Mouse (Mus musculus): Measurements from ENCODE around the gene Pdgfd.

Pdgfd gene

DNA sequence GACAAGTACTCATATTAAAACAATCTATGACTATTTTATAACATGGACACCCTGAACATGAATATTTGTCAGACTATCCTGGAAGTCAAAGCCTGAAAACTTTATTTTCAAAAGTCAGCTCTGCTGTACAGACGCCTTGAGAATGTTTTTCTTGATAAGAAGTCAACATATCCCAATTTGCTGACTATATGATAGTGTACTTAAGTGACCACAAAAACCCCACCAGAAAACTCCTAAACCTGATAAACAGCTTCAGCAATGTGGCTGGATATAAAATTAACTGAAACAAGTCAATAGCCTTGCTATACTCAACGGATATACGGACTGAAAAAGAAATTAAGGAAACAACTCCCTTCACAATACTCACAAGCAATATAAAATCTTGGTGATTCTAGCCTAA lies 137.5 kb downstream of the Pdgfd start:
- DNase-seq (ENCODE audit: low read depth, low spot score): no peak

DNA sequence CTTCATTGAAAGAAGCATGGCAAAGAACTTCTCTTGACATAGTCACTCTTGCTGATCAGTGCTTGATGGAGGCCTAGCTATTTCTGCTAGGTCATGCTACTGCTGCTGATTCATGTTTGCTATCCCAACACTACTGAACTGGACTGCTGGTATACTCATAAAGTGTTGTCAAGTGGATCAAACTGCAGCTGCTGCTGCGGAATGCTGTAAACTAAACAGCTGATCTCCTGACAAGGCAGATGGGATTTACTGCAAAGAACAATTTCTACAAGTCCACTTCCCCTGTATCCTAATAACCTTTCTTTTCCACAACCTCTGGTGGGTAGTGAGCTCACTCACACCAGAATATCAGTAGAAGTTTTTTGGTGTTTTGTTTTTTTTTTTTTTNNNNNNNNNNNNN lies 148.7 kb downstream of the Pdgfd start:
- no peak for DNase-seq (ENCODE audit: low read depth, low spot score)

DNA sequence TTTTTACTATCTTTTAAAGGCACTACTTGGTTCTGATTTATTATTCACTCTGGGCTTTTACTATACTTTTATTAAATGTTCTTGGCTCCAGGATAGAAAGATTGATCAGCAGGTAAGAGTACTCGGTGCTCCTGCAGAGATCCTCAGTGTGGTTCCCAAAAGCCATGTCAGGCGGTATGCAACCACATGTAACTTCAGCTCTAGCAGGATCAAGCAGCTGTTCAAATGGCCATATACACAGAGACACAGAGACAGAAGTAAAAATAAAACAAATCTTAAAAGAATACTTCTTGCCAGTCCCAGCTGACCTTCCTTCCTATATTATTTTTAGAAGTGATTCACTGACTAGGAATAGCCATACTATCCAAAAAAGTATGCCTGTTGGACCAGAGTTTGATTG lies 157.0 kb downstream of the Pdgfd start:
- DNase-seq (ENCODE audit: low read depth, low spot score): no peak

DNA sequence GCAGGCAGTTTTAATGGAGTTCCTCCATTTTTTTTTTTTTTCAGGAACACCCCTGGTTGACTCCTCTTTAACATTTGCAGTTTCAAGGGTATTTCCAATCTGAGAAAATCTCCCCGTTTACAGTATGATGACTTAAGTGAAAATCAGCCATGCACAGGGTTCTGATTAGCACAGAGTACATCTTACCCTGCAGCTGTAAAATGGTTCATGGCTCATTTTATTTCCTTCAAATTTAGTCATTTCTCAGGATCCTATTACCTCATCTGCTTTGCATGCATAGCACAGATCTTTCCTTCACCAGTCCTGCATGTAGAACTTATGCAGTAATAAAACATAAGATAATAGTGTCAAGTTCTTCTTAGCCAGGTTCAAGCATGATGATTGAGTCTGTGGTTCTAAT lies 165.1 kb downstream of the Pdgfd start:
- no peak for DNase-seq (ENCODE audit: low read depth, low spot score)

DNA sequence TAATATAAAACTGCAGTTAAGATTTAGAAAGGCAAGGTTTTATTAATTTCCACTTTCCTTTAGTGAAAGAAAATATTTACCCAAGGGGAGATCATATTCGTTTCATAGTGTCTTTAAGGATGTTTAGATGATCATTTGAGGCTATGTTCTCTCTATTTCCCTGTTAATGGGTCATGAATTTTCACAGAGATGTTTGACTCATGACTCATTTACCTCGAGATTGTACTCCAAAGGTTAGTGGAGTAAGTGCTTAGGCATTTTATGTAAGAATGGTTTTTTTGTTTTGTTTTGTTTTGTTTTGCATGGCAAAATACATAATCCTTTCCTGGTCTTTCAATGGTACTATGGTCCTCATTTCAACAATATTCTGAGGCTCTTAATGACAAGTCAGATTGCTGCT lies 167.9 kb downstream of the Pdgfd start:
- DNase-seq (ENCODE audit: low read depth, low spot score): no peak

DNA sequence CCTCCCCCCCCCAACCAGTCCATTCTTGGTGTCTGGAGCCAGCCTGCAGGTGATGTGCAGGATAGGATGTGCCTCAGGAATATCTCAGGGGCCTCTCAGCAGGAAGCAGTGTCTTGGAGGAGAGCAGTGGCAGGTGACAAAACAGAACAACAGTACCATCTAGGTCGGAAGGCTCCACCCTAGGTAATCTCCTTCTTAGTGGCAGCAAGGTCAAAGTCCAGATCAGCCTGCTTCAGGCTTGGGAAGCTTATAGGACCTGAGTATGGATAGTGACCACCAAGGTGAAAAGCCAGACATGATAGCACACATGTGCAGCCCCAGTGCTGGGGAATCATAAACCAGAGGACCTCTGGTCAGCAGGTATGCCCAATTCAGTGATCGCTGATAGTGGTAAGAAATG lies 169.5 kb downstream of the Pdgfd start:
- DNase-seq (ENCODE audit: low read depth, low spot score): no peak

DNA sequence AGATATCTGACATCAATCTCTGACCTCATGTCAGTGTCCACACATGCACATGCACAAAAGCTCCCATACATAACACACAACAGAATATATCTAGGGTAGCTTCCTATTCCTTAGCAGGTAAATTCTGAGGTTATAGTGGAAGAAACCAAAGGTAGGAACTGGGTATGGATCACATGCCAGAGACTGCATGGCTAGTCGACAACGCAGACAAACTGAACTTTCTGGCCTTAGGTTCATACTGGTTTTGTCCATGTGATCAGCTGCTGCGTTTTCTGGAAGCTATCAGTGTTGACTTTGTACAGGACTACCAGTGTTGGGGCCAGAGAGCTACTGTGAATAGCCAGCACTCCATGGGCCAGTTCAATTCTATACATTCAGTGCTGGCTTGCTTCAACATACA lies 170.0 kb downstream of the Pdgfd start:
- no peak for DNase-seq (ENCODE audit: low read depth, low spot score)

DNA sequence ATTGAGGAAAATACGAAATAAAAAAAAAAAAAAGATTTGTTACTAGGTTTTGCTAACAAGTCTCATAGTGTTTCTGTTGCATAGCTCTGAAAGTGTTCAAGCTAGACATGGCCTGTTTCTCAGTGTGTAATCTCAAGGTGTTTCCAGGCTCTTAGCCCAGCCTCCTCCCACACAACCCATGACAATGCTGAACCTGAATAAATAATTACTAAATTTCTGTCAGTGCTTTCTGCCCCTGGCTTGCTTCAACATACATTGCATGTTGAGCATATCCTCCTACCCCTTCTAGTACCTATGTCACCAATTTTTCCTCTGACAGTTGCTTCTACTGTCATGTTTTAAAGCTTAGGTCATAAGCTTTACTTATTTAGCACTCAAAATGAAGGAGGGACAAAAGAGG lies 171.0 kb downstream of the Pdgfd start:
- no peak for DNase-seq (ENCODE audit: low read depth, low spot score)

DNA sequence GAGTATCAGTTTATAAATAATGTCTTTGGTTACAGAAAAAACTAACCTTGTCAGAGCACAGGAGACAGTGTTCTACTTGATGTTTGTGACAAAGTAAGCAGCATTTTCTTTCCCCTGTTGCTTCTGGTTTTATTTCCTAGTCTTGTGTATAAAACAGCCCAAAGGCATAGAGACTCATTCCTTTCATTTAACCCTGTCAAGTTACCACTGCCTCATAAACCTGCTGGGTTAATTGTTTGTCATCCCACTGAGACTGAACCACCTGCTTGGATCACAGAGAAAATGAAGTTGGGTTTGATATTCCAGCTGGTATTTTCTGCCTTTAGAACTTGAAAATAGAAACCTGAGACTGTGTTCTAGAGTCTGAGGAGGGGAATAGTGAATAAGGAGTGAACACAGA lies 172.4 kb downstream of the Pdgfd start:
- no peak for DNase-seq (ENCODE audit: low read depth, low spot score)

DNA sequence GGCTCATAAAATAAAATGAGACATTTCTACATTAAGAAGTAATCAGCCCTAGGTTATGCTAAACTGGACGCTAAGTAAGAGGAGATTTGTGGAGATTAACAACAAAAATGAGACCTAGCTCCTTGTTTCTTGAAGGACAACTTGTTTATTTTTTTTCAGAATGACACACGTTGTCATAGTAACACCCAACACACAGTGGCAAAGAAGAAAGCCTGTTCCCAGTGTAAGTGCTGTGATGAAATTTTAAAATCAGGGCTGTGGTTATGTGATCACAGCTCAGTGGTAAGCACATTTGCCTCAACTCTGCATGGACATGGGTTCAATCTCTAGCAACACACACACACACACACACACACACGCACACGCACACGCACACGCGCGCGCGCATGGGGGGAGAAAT lies 174.5 kb downstream of the Pdgfd start:
- no peak for DNase-seq (ENCODE audit: low read depth, low spot score)

DNA sequence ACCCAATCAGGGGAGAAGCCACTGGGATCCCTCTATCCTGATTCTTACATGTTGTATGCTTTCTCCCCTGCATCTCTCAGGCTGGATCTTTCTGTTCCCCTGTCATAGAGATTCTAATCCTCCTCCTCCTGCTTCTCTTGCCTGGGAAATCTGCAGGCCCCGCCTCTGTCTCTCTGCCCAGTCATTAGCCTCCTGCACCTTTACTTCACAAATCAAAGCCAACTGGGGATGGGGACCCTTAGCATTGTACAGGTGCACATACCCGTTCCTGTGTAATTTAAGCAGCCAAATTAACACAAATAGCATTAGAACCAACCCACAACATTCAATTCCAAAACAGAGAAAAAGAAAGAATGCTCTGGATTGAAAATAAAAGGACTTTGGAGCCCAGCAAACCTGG lies 176.1 kb downstream of the Pdgfd start:
- DNase-seq (ENCODE audit: low read depth, low spot score): no peak

DNA sequence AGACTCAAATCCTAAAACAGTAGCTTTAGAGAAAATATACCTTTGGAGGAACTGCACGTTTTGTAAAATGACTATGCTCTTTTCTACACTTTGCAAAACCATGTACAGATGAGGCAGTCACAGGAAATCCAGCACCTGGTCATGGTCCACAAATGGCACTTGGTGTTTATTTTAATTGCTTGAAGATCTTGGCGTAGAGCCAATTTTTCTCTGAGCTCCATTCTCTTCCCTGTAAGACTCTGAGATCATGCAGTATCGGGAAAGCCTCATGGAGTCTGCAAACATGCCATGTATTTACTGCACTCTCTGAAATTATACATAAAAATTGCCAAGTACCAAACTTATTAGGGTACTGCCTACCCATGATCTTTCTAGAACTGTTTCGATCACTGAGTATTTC lies 176.5 kb downstream of the Pdgfd start:
- DNase-seq (ENCODE audit: low read depth, low spot score): no peak

DNA sequence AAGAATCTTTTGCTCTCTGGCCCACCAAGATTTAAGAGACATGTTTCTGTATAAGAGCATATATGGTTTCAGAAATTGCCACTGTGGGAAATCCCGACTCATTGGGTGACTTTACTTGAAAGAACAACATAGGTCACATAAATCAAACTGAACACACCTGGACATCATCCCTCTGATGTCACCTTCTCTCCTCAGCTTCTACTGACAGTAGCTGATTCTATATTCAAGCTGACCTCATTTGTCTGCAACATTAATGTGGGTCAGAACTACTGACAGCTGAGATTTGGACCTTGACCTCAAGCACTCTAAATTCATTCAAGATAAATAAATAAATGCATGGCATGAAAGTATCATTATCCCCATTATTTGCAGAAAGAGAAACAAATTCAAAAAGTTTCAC lies 177.0 kb downstream of the Pdgfd start:
- no peak for DNase-seq (ENCODE audit: low read depth, low spot score)

DNA sequence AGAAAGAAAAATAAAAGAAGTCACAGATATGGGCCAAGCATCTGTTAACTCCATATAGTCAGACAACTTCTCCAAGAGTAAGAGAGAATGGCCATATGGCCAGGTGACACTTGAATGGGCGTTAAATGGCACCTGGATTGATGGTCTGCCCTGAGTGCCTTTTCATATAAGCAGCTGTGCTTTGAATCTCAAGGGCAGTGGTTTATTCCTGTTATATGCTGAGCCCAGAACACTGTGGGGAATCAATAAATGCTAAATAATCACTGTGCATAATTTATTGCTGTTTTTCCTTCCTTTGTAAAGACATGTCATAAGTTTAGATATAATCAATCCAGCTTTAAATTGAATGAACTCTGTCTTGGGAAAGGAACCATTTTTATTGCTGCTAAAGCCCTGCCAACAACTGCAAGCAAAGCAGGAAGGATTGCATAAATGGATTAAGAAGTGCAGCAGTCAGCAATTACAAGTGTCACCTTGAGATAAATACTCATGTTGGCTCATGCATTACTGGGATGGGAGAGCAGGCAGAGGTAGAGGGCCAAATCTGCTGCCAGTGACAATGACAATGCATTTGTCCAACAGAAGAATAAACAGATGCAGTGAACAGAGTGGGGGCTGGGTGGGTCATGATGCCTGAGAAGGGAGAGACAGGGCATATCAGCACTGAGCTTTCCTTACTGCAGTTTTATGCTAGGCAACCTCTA lies 185.0 kb downstream of the Pdgfd start:
- no peak for DNase-seq (ENCODE audit: low read depth, low spot score)

DNA sequence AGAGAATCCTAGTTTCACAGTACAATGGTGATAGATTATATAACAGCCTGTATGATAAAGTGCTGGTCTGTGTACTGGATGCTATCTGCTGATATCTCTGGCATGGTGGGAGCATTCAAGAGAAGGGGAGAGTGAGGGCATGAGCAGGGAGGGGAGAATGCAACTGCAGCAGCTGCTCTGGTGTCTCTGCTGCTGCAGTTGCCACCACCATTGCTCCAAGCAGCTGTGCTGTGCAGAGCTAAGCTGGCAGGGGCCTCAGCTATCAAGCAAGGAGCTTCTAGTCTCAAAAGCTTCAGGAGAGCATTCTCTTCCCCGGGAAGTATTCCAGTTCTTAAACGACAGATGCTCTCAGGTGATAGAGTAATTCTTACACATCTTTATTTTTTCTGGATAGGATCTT lies 192.4 kb downstream of the Pdgfd start:
- DNase-seq (ENCODE audit: low read depth, low spot score): no peak

DNA sequence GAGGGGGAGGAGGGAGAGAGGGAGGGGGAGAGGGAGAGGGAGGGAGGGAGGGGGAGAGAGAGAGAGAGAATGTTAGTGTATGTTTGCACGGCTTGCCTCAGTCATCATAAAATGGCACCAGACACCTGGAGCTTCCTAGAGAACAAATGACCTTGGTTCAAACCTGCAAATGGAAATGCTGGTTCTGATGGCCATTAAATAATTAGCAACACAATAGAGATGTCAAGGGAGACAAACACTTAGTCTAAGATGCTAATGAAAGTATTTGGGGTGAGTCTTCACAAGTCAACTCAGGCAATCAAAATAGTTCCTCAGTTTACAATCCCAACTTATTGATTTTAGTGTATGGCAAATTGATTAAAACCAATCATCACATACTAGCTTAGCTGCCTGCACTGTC lies 198.2 kb downstream of the Pdgfd start:
- DNase-seq (ENCODE audit: low read depth, low spot score): no peak

DNA sequence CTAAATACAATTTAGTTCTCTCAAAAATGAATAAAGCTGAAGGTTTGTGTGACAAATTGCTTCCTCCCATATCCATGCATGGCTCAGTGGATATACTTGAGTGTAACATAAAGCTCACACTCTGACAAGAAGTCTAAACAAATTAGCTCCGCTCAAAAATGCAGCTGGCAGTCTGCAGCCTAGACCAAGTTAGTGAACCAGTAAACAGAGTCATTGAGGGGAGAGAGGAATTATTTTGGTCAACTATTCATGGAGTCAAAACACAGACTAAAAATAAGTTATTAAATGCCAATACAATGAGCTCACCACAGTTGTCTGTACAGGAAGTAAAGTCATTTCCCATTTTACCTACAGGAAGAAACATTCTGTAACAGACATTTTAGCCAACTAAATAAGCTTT lies 233.4 kb downstream of the Pdgfd start:
- no peak for DNase-seq (ENCODE audit: low read depth, low spot score)

DNA sequence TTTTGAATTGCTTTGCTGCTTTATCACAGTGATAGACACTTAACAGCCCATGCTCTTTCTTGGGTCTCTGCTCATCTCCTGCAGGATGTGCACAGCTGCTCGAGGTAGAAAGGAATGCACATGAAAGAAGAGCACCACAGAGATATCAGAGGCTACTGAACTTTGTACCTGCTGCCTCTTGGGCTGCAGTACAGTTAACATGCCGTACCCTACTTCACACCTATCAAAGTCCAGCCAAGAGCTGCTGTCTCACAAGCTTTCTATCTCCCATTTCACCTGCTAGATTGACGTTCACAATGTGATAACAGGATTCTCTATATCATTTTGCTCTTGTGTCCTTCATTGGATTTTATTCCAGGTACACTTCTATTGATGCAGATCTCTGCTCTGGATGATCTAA lies 238.2 kb downstream of the Pdgfd start:
- DNase-seq (ENCODE audit: low read depth, low spot score): no peak

DNA sequence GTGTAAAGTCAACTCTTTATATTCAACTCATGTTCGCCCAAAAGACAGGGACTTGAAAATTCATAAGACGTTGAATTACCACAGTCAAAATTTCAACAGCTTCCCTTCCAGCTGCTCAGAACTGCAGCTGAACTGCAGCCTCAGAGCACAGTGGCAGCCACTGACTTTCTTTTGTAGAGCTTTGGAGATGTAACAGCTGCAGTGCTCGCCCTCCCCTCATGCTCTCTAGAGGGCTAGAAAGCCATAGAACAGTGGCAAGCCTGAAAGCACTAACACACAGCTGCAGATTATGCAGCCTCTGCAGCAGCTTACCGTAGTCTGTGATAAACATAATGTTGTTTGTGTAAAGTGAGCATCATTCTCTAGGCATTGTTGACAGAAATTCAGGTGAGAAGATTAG lies 239.6 kb downstream of the Pdgfd start:
- no peak for DNase-seq (ENCODE audit: low read depth, low spot score)

DNA sequence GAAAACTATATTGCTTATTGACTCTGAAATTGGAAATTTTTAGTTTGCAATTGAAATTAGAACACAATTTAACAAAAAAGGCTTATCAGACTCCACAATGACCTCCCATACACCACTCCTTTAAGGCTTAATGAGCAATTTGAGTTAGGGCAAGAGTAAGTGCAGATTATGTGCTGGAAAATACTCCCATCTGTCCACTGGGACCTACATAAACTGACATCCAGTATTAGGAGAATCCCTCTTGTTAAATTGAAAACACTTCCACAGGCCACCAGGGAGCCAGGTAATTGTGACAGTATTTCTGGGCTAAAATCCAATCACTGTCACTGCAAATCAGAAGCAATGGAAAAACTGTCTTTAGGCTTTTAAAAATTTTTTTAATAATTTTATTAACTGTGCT lies 256.2 kb downstream of the Pdgfd start:
- no peak for DNase-seq (ENCODE audit: low read depth, low spot score)
